18 mouse cellular contexts compared by ENCODE assay signal in genomic region chr11:54050205-54050604, GRCm38 (mm10). TPM values are rescaled to one million over a fixed set of nuclear protein-coding genes. Genes with fewer than 3 reads are reported as not detected.
DNase-seq lines count a peak whose midpoint lies in the region; ATAC-seq lines count a peak whose summit lies in the region.
"Had no signal": no experiment of that assay in that cellular context is flagged by ENCODE, and none has a peak within 500 bp of the region (broad histone marks: within the 10 kb centered on the region; RNA-seq: fewer than 3 reads in every experiment).

No protein-coding gene starts in this region.

- DNase-seq in frontal cortex, postnatal 25 days (ENCODE audit: low spot score in 2 of 2), result no peak
- DNase-seq in layer of hippocampus, adult 9-11 months, result peak; percentile 75
- DNase-seq in layer of hippocampus, postnatal 10 days (ENCODE audit: low spot score in 2 of 2), result no peak
- peak; percentile 80 for DNase-seq in brain, adult 2 months (ENCODE audit: low read depth, low spot score)
- DNase-seq in telencephalon, adult 2 months (ENCODE audit: low read depth, low spot score), result peak; percentile 79
- DNase-seq: adrenal gland, postnatal 14 days; cerebellum, adult 18-20 months; cerebellum, adult 9-11 months; cerebellum, postnatal 36 days; forebrain, postnatal 0 days; gastrocnemius, postnatal 36 days; heart, adult 11 months; heart, postnatal 36 days had no signal

- ATAC-seq in frontal cortex, adult (ENCODE audit: low TSS enrichment), result peak; percentile 95
- ATAC-seq: activated CD4-positive, CD25-positive, alpha-beta regulatory T cell, adult 4 months; forebrain, embryonic 13.5 days; forebrain, postnatal 0 days; Patski had no signal

RNA-seq across cellular contexts. Expression of gene Pdlim4, which starts 18.6 kb away (rescaled TPM):
- 10 to 100 TPM; 17.9 to 18.5 TPM for total RNA-seq in layer of hippocampus, postnatal 10 days (2021)
- total RNA-seq: CH12.LX had no signal

RNA-seq across cellular contexts. Expression of gene Slc22a4, which starts 22.3 kb away (rescaled TPM):
- total RNA-seq in layer of hippocampus, postnatal 10 days (2021), result 1 to 10 TPM; 6.7 to 7.6 TPM
- total RNA-seq: CH12.LX had no signal

RNA-seq across cellular contexts. Expression of gene P4ha2, which starts 49.7 kb away (rescaled TPM):
- total RNA-seq in layer of hippocampus, postnatal 10 days (2021), result 10 to 100 TPM; 17.2 to 19.9 TPM

Comparison
In these comparisons a context has a peak if more than half of its experiments do, and no peak if none do; other contexts are left out.
1. DNase-seq: peak in layer of hippocampus, adult 9-11 months (single experiment), brain, adult 2 months (single experiment) and telencephalon, adult 2 months (single experiment); none in frontal cortex, postnatal 25 days (0 of 2) and layer of hippocampus, postnatal 10 days (0 of 2).